Mouse (Mus musculus) MEL-GATA-1-ER (cell line): ENCODE measurements around the gene Fgfr2.

Experiments
- DNase-seq: peaks from one replicate; pipeline ENCODE4 v3.0.0-alpha.2; 2012; ENCODE audit warnings: low read depth; ENCODE audit errors: extremely low read depth

Fgfr2 gene

GRCm38 (mm10) chr7:131882824-131883223 lies 1240.3 kb downstream of the Fgfr2 start:
- no peak for DNase-seq

DNA sequence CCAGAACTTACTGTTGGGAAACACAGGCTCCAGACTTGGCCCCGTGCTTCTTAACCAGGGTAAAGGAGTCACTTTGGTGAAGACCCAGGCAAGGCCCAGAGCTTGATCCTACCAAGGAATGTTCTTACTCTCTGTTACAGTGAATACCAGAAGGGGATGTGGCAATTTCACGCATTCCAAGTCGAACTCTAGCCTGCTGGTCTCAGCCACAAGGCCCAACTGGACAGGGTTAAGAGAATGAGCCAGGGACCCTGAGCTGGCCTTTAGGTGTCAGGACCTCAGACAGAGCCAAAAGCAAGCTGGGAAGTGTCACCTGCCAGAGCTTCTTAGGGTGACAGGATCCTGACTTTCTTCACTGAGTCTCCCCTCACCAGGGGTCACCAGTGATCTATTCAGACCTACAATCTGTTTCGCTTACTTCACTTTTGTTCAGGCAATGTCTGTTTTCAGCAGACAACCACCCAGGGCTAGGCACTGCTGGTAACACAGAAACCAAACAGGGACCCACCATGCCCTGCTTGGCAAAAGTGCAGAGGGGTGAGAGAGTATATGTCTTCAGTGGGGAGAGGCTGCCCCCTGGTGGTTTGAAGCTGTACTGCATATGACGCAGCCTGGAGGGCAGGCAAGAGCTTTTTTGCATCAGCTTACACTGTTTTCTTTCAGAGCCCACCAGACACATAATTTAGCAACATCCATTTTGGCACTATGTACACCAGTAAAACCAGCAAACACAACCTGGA lies 1241.1 kb downstream of the Fgfr2 start:
- no peak for DNase-seq

DNA sequence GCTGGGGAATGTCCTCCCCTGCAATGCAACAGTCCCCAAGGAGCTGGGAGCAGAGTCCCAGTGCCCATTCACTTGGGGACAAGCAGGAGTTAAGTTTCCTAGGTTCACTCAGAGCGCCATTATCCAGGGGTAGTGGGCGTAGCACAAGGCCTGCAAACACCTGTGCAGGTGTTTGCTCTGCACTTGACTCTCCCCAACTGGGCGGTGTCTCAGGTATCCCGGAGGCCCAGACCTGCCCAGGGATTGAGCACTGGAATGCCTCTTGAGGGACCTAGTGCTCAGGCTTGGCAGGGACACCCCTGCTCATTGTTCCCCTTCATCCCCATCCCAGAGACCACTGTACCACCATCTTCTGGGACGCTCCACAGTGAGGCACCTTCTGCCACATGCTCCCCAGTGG lies 1243.0 kb downstream of the Fgfr2 start:
- DNase-seq: no peak

GRCm38 (mm10) chr7:131878846-131879245 lies 1244.3 kb downstream of the Fgfr2 start:
- no peak for DNase-seq

- no peak for DNase-seq
Observed at GRCm38 (mm10) chr7:131861157-131861556, 1262.0 kb downstream of the Fgfr2 start.

DNA sequence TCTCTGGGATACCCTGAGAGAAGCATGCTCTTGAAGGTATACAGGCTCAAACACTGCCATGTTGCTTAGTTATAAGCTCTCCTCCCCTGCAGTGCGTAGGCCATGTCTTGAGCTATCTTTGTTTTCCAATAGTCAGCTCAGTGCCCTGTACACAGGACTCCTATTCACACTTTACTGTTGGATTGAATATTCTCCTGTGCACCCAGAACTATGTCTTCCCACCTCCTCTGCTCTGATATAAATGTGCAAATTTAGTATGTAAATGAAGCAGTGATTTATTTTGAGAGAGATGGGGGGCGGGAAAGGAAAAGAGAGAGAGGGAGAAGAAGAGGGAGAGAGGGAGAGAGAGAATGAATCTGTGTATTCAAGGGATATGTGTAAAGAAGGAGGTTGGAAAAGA lies 1267.5 kb downstream of the Fgfr2 start:
- no peak for DNase-seq

GRCm38 (mm10) chr7:131850579-131850978 lies 1272.6 kb downstream of the Fgfr2 start:
- no peak for DNase-seq

DNA sequence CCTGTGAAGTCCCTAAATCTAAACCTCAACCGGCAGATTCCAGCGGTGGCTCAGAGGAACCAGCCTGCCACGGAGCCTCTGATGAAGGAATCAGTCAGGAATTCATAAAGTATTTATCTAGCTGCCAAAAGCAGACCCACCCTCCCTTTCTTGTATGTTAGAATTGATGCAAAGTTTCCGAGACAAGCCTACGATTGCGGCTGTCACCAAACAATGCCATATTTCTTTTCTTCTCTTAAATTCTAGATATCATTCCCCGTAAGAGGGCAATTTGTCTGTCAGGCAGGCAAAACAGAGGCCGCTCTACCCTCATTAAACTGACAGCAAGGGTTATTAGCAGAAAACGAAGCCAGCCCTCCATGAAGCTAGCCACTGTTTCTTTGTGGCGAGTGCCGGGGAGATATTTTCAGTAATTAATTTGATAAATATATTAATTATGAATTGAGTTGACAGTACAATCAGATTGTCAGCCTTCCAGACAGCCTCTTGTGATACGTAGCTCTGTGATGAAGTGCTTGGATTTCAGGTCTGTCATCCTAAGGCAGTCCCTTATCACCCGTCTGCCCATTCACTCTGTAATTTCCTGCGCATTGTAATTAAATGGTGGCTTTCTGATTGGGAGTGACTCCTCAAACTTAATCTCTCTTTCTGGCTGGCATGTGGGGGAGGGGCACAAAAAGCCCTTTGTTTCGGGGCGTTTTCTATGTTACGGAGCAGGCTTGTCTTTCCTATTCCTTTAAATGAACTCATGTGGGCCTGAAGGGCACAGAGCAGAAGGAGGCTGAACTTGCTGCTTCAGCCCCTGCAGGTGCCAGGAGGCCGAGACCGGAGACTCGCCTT lies 1276.9 kb downstream of the Fgfr2 start:
- no peak for DNase-seq

- no peak for DNase-seq
Observed at GRCm38 (mm10) chr7:131830261-131830660, 1292.9 kb downstream of the Fgfr2 start.

DNA sequence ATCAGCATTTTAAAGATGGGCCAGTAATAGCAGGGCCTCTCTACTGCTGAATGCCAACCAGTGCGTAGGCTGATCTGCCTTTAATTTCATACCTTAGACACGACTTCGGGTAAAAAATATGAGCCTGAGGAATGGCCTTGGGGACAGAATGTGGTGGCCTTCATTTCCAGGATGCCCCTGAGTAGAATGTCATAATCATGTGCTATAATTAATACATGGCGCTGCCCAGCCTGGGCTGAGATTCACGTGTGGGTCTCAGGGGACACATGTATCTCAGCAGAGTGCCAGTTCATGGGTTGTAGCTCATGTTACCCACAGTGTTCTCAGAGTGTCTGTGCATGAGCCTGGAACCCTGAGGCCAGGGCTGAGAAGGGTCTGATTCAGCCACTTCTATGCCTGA lies 1296.3 kb downstream of the Fgfr2 start:
- no peak for DNase-seq

DNA sequence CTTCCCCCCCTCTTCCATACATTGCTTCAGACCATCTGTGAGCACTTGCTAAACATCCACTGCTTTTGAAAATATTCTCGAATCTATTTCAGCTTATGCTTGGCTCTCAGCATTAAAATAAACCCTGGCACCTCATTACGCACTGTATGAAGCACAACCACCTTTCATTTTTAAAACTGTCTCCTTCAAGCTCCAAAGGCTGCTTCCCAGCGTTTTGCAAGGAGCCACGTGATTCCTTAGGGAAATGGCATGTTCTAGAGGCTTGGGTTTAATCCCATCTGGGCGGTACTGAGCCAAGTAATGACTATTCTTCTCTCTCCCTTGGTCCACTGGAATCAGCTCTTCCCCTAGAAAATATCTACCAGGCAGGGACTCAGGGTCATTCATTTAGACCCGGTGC lies 1305.2 kb downstream of the Fgfr2 start:
- DNase-seq: no peak

GRCm38 (mm10) chr7:131816641-131817040 lies 1306.5 kb downstream of the Fgfr2 start:
- DNase-seq: no peak

- no peak for DNase-seq
Observed at GRCm38 (mm10) chr7:131812116-131812515, 1311.0 kb downstream of the Fgfr2 start.

DNA sequence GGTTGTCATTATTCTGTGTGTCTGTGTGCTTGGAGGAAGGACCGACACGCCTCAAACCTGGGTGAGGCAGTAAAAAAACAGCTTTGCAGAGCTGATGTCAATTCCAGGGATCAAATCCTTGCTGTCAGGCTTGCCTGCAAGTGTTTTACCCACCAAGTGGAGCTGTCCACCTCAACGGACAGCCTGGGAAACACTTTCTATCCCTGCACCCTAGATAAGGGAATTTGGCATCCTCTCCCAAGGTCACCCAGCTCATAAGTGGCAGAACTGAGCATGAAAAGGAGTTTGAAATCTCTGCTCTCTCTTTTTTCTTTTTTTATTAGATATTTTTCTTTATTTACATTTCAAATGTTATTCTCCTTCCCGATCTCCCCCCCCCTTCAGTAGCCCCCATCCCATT lies 1312.2 kb downstream of the Fgfr2 start:
- no peak for DNase-seq

DNA sequence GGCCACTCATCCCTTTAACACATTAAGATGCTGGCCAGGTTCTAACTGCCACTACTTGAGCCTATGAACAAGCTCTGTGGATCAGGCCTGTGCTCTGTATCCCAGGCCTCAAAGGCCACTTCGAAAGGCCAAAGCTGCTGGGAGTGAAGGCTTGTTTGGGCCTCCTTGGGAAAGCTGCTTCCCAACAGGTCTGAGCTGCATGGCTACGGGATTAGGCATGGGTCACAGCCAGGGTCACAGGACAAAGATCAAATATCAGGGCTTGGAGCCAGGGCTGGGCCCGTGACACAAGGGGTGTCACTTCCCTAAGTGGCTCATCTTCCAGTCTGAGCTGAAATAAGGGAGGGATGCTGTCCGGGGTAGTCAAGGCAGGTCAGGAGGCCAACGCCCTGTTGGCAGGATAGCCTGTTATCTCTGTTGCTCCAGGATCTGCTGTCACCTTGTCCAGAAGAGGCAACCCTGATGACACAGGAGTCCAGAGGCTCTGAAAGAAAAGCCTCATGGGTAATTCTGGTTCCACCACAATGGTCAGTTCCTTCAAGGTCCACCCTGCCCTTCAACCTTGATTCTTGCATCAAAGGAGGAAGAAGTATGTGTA lies 1313.5 kb downstream of the Fgfr2 start:
- DNase-seq: no peak

GRCm38 (mm10) chr7:131807257-131807656 lies 1315.9 kb downstream of the Fgfr2 start:
- DNase-seq: no peak

- no peak for DNase-seq
Observed at GRCm38 (mm10) chr7:131805525-131806202, 1317.5 kb downstream of the Fgfr2 start.

GRCm38 (mm10) chr7:131800416-131801045 lies 1322.6 kb downstream of the Fgfr2 start:
- DNase-seq: no peak

DNA sequence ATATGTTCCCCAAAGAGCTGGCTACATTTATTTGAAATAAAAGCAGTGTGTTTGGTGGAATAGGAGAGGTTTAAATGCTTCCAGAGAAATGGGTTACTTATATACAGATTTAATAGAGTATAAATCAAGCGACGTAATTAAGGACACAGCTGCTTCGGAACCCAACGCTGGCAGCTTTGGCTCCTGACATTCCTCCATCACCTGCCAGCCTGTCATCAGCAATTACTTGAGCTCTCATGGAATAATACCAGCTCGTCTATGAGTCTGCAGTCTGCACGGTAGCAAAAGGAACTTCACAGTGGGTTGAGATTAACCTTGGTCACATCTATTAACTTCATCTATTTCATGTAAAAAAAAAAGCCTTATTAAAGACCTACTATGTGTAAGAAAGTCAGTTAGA lies 1326.0 kb downstream of the Fgfr2 start:
- DNase-seq: no peak

GRCm38 (mm10) chr7:131788595-131789206 lies 1334.4 kb downstream of the Fgfr2 start:
- DNase-seq: no peak

GRCm38 (mm10) chr7:131785721-131786120 lies 1337.4 kb downstream of the Fgfr2 start:
- no peak for DNase-seq
